Mouse (Mus musculus) C2C12 (cell line): ENCODE measurements at regions not wholly inside any gene's neighbourhood (a gene's known extent, or its start where the extent isn't known, plus 50 kb on each side); places are given as distances from the start of the nearest gene placed in this dataset.

Source experiments
- CEBPB ChIP-seq: IDR thresholded peaks from one replicate; pipeline ENCODE4 v1.6.1; 2011; ENCODE audit warnings: low read depth, mild to moderate bottlenecking, control low read depth, moderate library complexity
- CTCF ChIP-seq: IDR thresholded peaks from one replicate; pipeline ENCODE4 v1.5.1; 2011; ENCODE audit not compliant: control insufficient read depth, insufficient read depth, insufficient read length
- FOSL1 ChIP-seq: IDR thresholded peaks from one replicate; pipeline ENCODE4 v1.8.0; 2011; ENCODE audit warnings: mild to moderate bottlenecking, low read length; ENCODE audit not compliant: poor library complexity, insufficient read depth, severe bottlenecking
- MAX ChIP-seq: IDR thresholded peaks from one replicate; pipeline ENCODE4 v1.6.1; 2011; ENCODE audit warnings: mild to moderate bottlenecking, control low read depth
- MYOD1 ChIP-seq: IDR thresholded peaks from one replicate; pipeline ENCODE4 v1.6.1; 2011; ENCODE audit warnings: low read depth; ENCODE audit not compliant: control insufficient read depth, insufficient read length
- MYOG ChIP-seq: IDR thresholded peaks from one replicate; pipeline ENCODE4 v1.6.1; 2011; ENCODE audit not compliant: control insufficient read depth, insufficient read length; ENCODE audit errors: extremely low read depth
- USF1 ChIP-seq: IDR thresholded peaks from one replicate; pipeline ENCODE4 v1.6.1; 2011; ENCODE audit warnings: low read depth, mild to moderate bottlenecking, control low read depth, moderate library complexity

- TF ChIP-seq CTCF: no peak
- no peak for TF ChIP-seq MAX
- no peak for TF ChIP-seq USF1
- TF ChIP-seq MYOG: no peak
- TF ChIP-seq CEBPB: no peak
- no peak for TF ChIP-seq FOSL1
- no peak for TF ChIP-seq MYOD1
Measured at GRCm38 (mm10) chr5:74877595-74877994, 167.0 kb downstream of the Chic2 start.
